11 mouse cellular contexts compared by ENCODE assay signal in the genomic region with DNA sequence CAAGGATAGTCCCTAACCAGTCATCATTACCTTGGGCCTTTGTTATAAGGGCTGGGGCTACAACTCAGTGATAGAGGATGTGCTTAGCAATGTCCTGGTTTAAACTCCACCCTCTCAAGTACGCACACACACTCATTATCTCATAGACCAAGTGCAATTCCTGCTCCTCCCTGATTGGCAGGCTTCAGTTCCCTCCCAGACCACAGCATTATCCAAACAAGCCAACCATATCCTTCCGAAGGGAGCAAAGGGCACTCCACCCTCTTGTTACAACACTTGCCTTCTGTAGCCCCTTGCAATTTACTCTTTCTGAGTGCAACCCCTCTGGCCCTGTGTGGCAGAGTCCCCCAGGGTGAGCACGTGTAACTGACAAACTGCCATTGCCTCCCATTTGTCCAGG. TPM values are rescaled to one million over a fixed set of nuclear protein-coding genes. Genes with fewer than 3 reads are reported as not detected.
DNase-seq lines count a peak whose midpoint lies in the region; ATAC-seq and TF ChIP-seq lines count a peak whose summit lies in the region.
"Had no signal": no experiment of that assay in that cellular context is flagged by ENCODE, and none has a peak within 500 bp of the region (broad histone marks: within the 10 kb centered on the region; RNA-seq: fewer than 3 reads in every experiment).

No protein-coding gene starts in this region.

- TF ChIP-seq POLR2A in MEL (IDR thresholded peaks at IDR 0.05; ENCODE audit: control insufficient read depth in 1 of 2, insufficient read depth in 1 of 2, low read depth in 1 of 2, low read length in 2 of 2, poor library complexity in 1 of 2) = peak; percentile 47 to 78; a peak in 2 of 4 replicates

- H3K27ac ChIP-seq in MEL (ENCODE audit: control insufficient read depth, low read depth, low read length) = peak overlapping the region; percentile 95
- no peak overlapping the region for H3K27ac ChIP-seq in kidney, embryonic 14.5 days (ENCODE audit: low read depth, low read length)
- no peak overlapping the region for H3K27ac ChIP-seq in lung, postnatal 0 days (ENCODE audit: low read length)
- no peak overlapping the region for H3K27ac ChIP-seq in forebrain, embryonic 15.5 days (replicated peaks)
- no peak overlapping the region for H3K27ac ChIP-seq in forebrain, embryonic 12.5 days
- H3K27ac ChIP-seq: hindbrain, postnatal 0 days; neural tube, embryonic 12.5 days had no signal

- 27% methylated on average over 3 of the region's 3 CpGs for WGBS in kidney, embryonic 14.5 days
- WGBS in lung, postnatal 0 days = 21% methylated on average over 3 of the region's 3 CpGs
- WGBS in forebrain, embryonic 15.5 days = 60% methylated on average over 3 of the region's 3 CpGs
- WGBS in forebrain, embryonic 12.5 days = 54% methylated on average over 3 of the region's 3 CpGs

- H3K4me3 ChIP-seq in MEL (ENCODE audit: control insufficient read depth in 1 of 2, insufficient read depth in 1 of 2, low read depth in 2 of 2, low read length in 2 of 2) = peak overlapping the region in 1 of 2 experiments; percentile 10; a peak in 1 of 4 replicates
- no peak overlapping the region for H3K4me3 ChIP-seq in kidney, embryonic 14.5 days (ENCODE audit: low read length)
- H3K4me3 ChIP-seq in lung, postnatal 0 days (ENCODE audit: low read depth, low read length) = no peak overlapping the region
- H3K4me3 ChIP-seq in forebrain, embryonic 15.5 days = no peak overlapping the region
- H3K4me3 ChIP-seq in forebrain, embryonic 12.5 days (replicated peaks) = no peak overlapping the region
- H3K4me3 ChIP-seq: neural tube, embryonic 12.5 days had no signal

- peak overlapping the region; percentile 68 for H3K9ac ChIP-seq in MEL (ENCODE audit: control insufficient read depth, low read depth, low read length, poor library complexity, severe bottlenecking)
- H3K9ac ChIP-seq in kidney, embryonic 14.5 days (ENCODE audit: low read depth, low read length) = no peak overlapping the region
- H3K9ac ChIP-seq in lung, postnatal 0 days (replicated peaks; ENCODE audit: low read depth) = no peak overlapping the region
- H3K9ac ChIP-seq in forebrain, embryonic 15.5 days (replicated peaks) = no peak overlapping the region
- H3K9ac ChIP-seq in forebrain, embryonic 12.5 days = no peak overlapping the region
- H3K9ac ChIP-seq: forebrain, postnatal 0 days; neural tube, embryonic 12.5 days had no signal

- peaks cover 19 to 35% of the 10 kb centered on the region in 2 experiments for H3K4me1 ChIP-seq in MEL (ENCODE audit: control insufficient read depth in 1 of 2, insufficient read depth in 2 of 2, low read length in 2 of 2)
- H3K4me1 ChIP-seq in kidney, embryonic 14.5 days (ENCODE audit: control insufficient read depth, insufficient read depth, low read length) = no peaks in the 10 kb centered on the region
- H3K4me1 ChIP-seq in lung, postnatal 0 days (ENCODE audit: insufficient read depth, low read depth, low read length) = no peaks in the 10 kb centered on the region
- no peaks in the 10 kb centered on the region for H3K4me1 ChIP-seq in forebrain, embryonic 15.5 days
- H3K4me1 ChIP-seq in forebrain, embryonic 12.5 days = no peaks in the 10 kb centered on the region
- H3K4me1 ChIP-seq: neural tube, embryonic 12.5 days had no signal

- no peak overlapping the region for H3K4me2 ChIP-seq in kidney, embryonic 14.5 days (replicated peaks; ENCODE audit: low read depth, low read length)
- no peak overlapping the region for H3K4me2 ChIP-seq in lung, postnatal 0 days (replicated peaks; ENCODE audit: low read depth, low read length)
- no peak overlapping the region for H3K4me2 ChIP-seq in forebrain, embryonic 15.5 days (replicated peaks)
- no peak overlapping the region for H3K4me2 ChIP-seq in forebrain, embryonic 12.5 days
- H3K4me2 ChIP-seq: neural tube, embryonic 12.5 days had no signal

- no peaks in the 10 kb centered on the region; the same call in 1 of the 2 replicates for H3K79me2 ChIP-seq in MEL (ENCODE audit: control insufficient read depth, insufficient read depth, low read length, poor library complexity)

- ATAC-seq in kidney, embryonic 14.5 days (ENCODE audit: low FRiP score, low TSS enrichment) = peak; percentile 48; the same call in 1 of the 2 replicates
- peak; percentile 93 for ATAC-seq in lung, postnatal 0 days
- ATAC-seq in forebrain, embryonic 15.5 days (replicated peaks) = no peak
- ATAC-seq in forebrain, embryonic 12.5 days (ENCODE audit: low FRiP score) = no peak
- ATAC-seq: forebrain, postnatal 0 days; hindbrain, postnatal 0 days had no signal

- TF ChIP-seq RAD21 in MEL (IDR thresholded peaks at IDR 0.05; ENCODE audit: low read depth, low read length) = no peak

- DNase-seq in MEL (ENCODE audit: low read depth, low spot score) = peak; percentile 97
- peak; percentile 71 for DNase-seq in c-Kit-negative CD71-positive TER-119-positive erythroid progenitor cells, embryonic 14.5 days (ENCODE audit: low read depth, low spot score)
- DNase-seq in lung, postnatal 0 days (ENCODE audit: low spot score) = peak; percentile 67
- DNase-seq in urinary bladder, adult 2 months (ENCODE audit: low spot score) = no peak
- DNase-seq in right cerebral cortex, postnatal 14 days = no peak
- DNase-seq: forebrain, postnatal 0 days had no signal

- H3K9me3 ChIP-seq in MEL (replicated peaks; ENCODE audit: insufficient read depth, low read length) = no peaks in the 10 kb centered on the region
- H3K9me3 ChIP-seq in kidney, embryonic 14.5 days (ENCODE audit: control insufficient read depth, low read length) = no peaks in the 10 kb centered on the region
- no peaks in the 10 kb centered on the region for H3K9me3 ChIP-seq in lung, postnatal 0 days (ENCODE audit: low read length)
- no peaks in the 10 kb centered on the region for H3K9me3 ChIP-seq in forebrain, embryonic 15.5 days
- no peaks in the 10 kb centered on the region for H3K9me3 ChIP-seq in forebrain, embryonic 12.5 days
- H3K9me3 ChIP-seq: neural tube, embryonic 12.5 days had no signal

- no peaks in the 10 kb centered on the region for H3K27me3 ChIP-seq in MEL (ENCODE audit: control insufficient read depth in 1 of 2, insufficient read depth in 2 of 2, low read length in 2 of 2)
- H3K27me3 ChIP-seq in kidney, embryonic 14.5 days (ENCODE audit: control insufficient read depth, insufficient read depth, low read length) = no peaks in the 10 kb centered on the region
- no peaks in the 10 kb centered on the region for H3K27me3 ChIP-seq in lung, postnatal 0 days (replicated peaks; ENCODE audit: insufficient read depth, low read length)
- no peaks in the 10 kb centered on the region for H3K27me3 ChIP-seq in forebrain, embryonic 15.5 days
- H3K27me3 ChIP-seq in forebrain, embryonic 12.5 days = no peaks in the 10 kb centered on the region
- H3K27me3 ChIP-seq: neural tube, embryonic 12.5 days had no signal

- peak; percentile 43 to 85; a peak in 3 of 4 replicates for TF ChIP-seq EP300 in MEL (IDR thresholded peaks at IDR 0.05; ENCODE audit: low read depth in 1 of 2, low read length in 2 of 2)
- TF ChIP-seq EP300 in lung, postnatal 0 days (IDR thresholded peaks at IDR 0.05) = peak; percentile 92

- peaks cover 0 to 33% of the 10 kb centered on the region in 2 experiments; a peak in 2 of 4 replicates for H3K36me3 ChIP-seq in MEL (ENCODE audit: control insufficient read depth in 1 of 2, insufficient read depth in 2 of 2, low read length in 2 of 2)
- no peaks in the 10 kb centered on the region for H3K36me3 ChIP-seq in kidney, embryonic 14.5 days (ENCODE audit: control insufficient read depth, insufficient read depth, low read length)
- H3K36me3 ChIP-seq in lung, postnatal 0 days (ENCODE audit: insufficient read depth, low read length) = no peaks in the 10 kb centered on the region
- no peaks in the 10 kb centered on the region for H3K36me3 ChIP-seq in forebrain, embryonic 15.5 days
- H3K36me3 ChIP-seq in forebrain, embryonic 12.5 days (replicated peaks) = no peaks in the 10 kb centered on the region
- H3K36me3 ChIP-seq: neural tube, embryonic 12.5 days had no signal

- no peak for TF ChIP-seq CTCF in MEL (IDR thresholded peaks at IDR 0.05 in 2 of 3, conservative IDR thresholded peaks at IDR 0.05 in 1 of 3; ENCODE audit: control insufficient read depth in 1 of 3, insufficient read depth in 1 of 3, low read depth in 2 of 3, low read length in 3 of 3, poor library complexity in 1 of 3, severe bottlenecking in 1 of 3)
- no peak for TF ChIP-seq CTCF in lung, postnatal 0 days (IDR thresholded peaks at IDR 0.05)

TF ChIP-seq in MEL, 35 proteins besides CTCF, POLR2A, EP300 and RAD21 (continues in another document):
- TF ChIP-seq MXI1 (IDR thresholded peaks at IDR 0.05; ENCODE audit: low read depth, low read length) (peak; percentile 91), POLR2AphosphoS5 (IDR thresholded peaks at IDR 0.05; ENCODE audit: borderline replicate concordance, low read depth, low read length) (peak; percentile 49; the same call in 1 of the 2 replicates), CHD2 (IDR thresholded peaks at IDR 0.05; ENCODE audit: low read length) (no peak), SIN3A (IDR thresholded peaks at IDR 0.05; ENCODE audit: low read length) (peak; percentile 83), TAL1 (IDR thresholded peaks at IDR 0.05; ENCODE audit: low read length) (peak; percentile 55), POLR2AphosphoS2 (IDR thresholded peaks at IDR 0.05; ENCODE audit: low read length) (no peak; the same call in 1 of the 2 replicates), TBP (IDR thresholded peaks at IDR 0.05; ENCODE audit: low read depth, low read length) (peak; percentile 50; the same call in 1 of the 2 replicates), RCOR1 (IDR thresholded peaks at IDR 0.05; ENCODE audit: low read depth, low read length) (peak; percentile 77), MAZ (IDR thresholded peaks at IDR 0.05; ENCODE audit: low read depth, low read length) (peak; percentile 74; the same call in 1 of the 2 replicates), UBTF (IDR thresholded peaks at IDR 0.05; ENCODE audit: borderline replicate concordance, insufficient read depth, low read depth, low read length) (no peak), BHLHE40 (IDR thresholded peaks at IDR 0.05; ENCODE audit: borderline replicate concordance, low read depth, low read length) (peak; percentile 68; the same call in 1 of the 2 replicates), SMC3 (IDR thresholded peaks at IDR 0.05; ENCODE audit: low read depth, low read length) (peak; percentile 5; the same call in 1 of the 2 replicates), USF2 (IDR thresholded peaks at IDR 0.05; ENCODE audit: borderline replicate concordance in 1 of 2, insufficient read depth in 1 of 2, low read depth in 1 of 2, low read length in 2 of 2) (no peak)

RNA-seq across cellular contexts. Expression of a gene that starts 15.6 kb away (rescaled TPM):
- 43.8 and 53.4 TPM in 2 replicates for total RNA-seq in MEL (2012; rRNA removed)
- 10 to 100 TPM; 63.8 to 91.4 TPM for polyA plus RNA-seq in MEL (2012; ENCODE audit: insufficient read depth in 1 of 2, insufficient read length in 2 of 2, low read depth in 1 of 2, low replicate concordance in 2 of 2, missing spikeins in 1 of 2)
- 34.8 and 68.0 TPM in 2 replicates for polyA plus RNA-seq in kidney, embryonic 14.5 days (2014; fragmentation: Nextera tagmentation; extraction: Ambion mirVana)
- 11.1 and 12.4 TPM in 2 replicates for polyA plus RNA-seq in lung, postnatal 0 days (2015; fragmentation: Nextera tagmentation; extraction: Ambion mirVana)
- 13.6 and 13.9 TPM in 2 replicates for polyA plus RNA-seq in urinary bladder, adult 2 months (2012; rRNA removed)
- polyA plus RNA-seq in forebrain, embryonic 15.5 days (2015; fragmentation: Nextera tagmentation; extraction: Ambion mirVana) = 27.8 and 31.1 TPM in 2 replicates
- polyA plus RNA-seq in forebrain, embryonic 12.5 days (2016; fragmentation: Nextera tagmentation; extraction: Ambion mirVana) = 52.3 and 62.4 TPM in 2 replicates

Comparison
In these comparisons a context has a peak if more than half of its experiments do, and no peak if none do; other contexts are left out.
1. DNase-seq: peak in MEL (single experiment), c-Kit-negative CD71-positive TER-119-positive erythroid progenitor cells, embryonic 14.5 days (single experiment) and lung, postnatal 0 days (single experiment); none in urinary bladder, adult 2 months (single experiment) and right cerebral cortex, postnatal 14 days (single experiment).
2. ATAC-seq: peak in kidney, embryonic 14.5 days (single experiment) and lung, postnatal 0 days (single experiment); none in forebrain, embryonic 15.5 days (single experiment) and forebrain, embryonic 12.5 days (single experiment).